ENCODE assay signal across 8 mouse cellular contexts in the genomic region with DNA sequence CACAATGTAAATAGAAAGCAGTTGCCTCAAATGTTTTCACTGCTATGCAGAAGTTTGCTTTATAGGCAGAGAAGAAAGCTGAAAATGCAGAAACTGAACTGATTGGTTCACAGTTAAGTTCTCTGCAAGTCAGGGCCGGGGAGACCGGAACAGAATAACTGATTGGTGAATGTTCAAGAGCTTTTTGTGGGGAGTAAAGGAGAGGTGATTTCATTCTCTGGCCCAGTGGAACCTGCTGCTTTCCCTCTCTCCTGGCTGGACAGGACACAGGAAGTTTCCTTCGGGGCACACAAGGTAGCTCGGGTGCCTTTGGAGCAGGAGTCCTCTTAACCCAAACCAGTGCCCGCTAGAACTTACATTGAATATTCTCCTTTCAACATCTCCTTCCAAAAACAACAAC. TPM values are rescaled to one million over a fixed set of nuclear protein-coding genes. Genes with fewer than 3 reads are reported as not detected.
DNase-seq lines count a peak whose midpoint lies in the region; ATAC-seq and TF ChIP-seq lines count a peak whose summit lies in the region.

No protein-coding gene starts in this region.

- 0 out of 2 replicates have a peak, but pooled peaks cover 3% of the 10 kb centered on the region for H3K27me3 ChIP-seq in ES-Bruce4 (ENCODE audit: control insufficient read depth, insufficient read depth, low read length, poor library complexity, severe bottlenecking)
- H3K27me3 ChIP-seq in heart, embryonic 16.5 days (ENCODE audit: control insufficient read depth, insufficient read depth, low read length), result no peaks in the 10 kb centered on the region
- no peaks in the 10 kb centered on the region for H3K27me3 ChIP-seq in splenic B cell, adult 2 months (ENCODE audit: control insufficient read depth, insufficient read depth, low read length, poor library complexity, severe bottlenecking)

- H3K4me1 ChIP-seq in ES-Bruce4 (ENCODE audit: control insufficient read depth, insufficient read depth, low read length), result no peaks in the 10 kb centered on the region
- peaks cover 3% of the 10 kb centered on the region; the same call in 1 of the 2 replicates for H3K4me1 ChIP-seq in heart, embryonic 16.5 days (ENCODE audit: control insufficient read depth, insufficient read depth, low read length)

- H3K27ac ChIP-seq in ES-Bruce4 (ENCODE audit: insufficient read depth, low read length), result no peak overlapping the region
- peak overlapping the region; percentile 90 for H3K27ac ChIP-seq in heart, embryonic 16.5 days (ENCODE audit: low read length)

- H3K4me3 ChIP-seq in ES-Bruce4 (ENCODE audit: low read depth, low read length), result no peak overlapping the region
- H3K4me3 ChIP-seq in heart, embryonic 16.5 days (ENCODE audit: low read length), result peak overlapping the region; percentile 85

- peak; percentile 48 for DNase-seq in 3T3-L1 (ENCODE audit: low read depth, low spot score)
- DNase-seq in kidney, postnatal 14 days, result peak; percentile 31
- peak; percentile 70 for DNase-seq in splenic B cell, adult 2 months (ENCODE audit: low read depth, low spot score)
- DNase-seq in layer of hippocampus, postnatal 10 days (ENCODE audit: low spot score in 2 of 2), result no peak

- H3K9me3 ChIP-seq in ES-Bruce4 (replicated peaks; ENCODE audit: control insufficient read depth, insufficient read depth, low read length, poor library complexity, severe bottlenecking), result no peaks in the 10 kb centered on the region
- no peaks in the 10 kb centered on the region for H3K9me3 ChIP-seq in heart, embryonic 16.5 days (replicated peaks; ENCODE audit: control insufficient read depth, low read length)

- TF ChIP-seq EP300 in ES-Bruce4 (IDR thresholded peaks at IDR 0.05; ENCODE audit: insufficient read depth, low read depth, low read length), result no peak

- H3K36me3 ChIP-seq in ES-Bruce4 (ENCODE audit: control insufficient read depth, insufficient read depth, low read length, poor library complexity, severe bottlenecking), result no peaks in the 10 kb centered on the region
- H3K36me3 ChIP-seq in heart, embryonic 16.5 days (ENCODE audit: control insufficient read depth, insufficient read depth), result no peaks in the 10 kb centered on the region
- no peaks in the 10 kb centered on the region for H3K36me3 ChIP-seq in splenic B cell, adult 2 months (ENCODE audit: control insufficient read depth, insufficient read depth, low read length, poor library complexity, severe bottlenecking)

- WGBS in heart, embryonic 16.5 days, result 46% methylated on average over 5 of the region's 5 CpGs

- TF ChIP-seq CTCF in ES-Bruce4 (IDR thresholded peaks at IDR 0.05; ENCODE audit: low read depth, low read length), result no peak

- peak overlapping the region; percentile 68 for H3K4me2 ChIP-seq in heart, embryonic 16.5 days (ENCODE audit: low read depth, low read length)

- peak overlapping the region; percentile 40; the same call in 1 of the 2 replicates for H3K9ac ChIP-seq in ES-Bruce4 (ENCODE audit: low read depth, poor library complexity, severe bottlenecking)
- H3K9ac ChIP-seq in heart, embryonic 16.5 days (ENCODE audit: low read length), result peak overlapping the region; percentile 85

- ATAC-seq in common myeloid progenitor, adult 5-6 weeks (replicated peaks; ENCODE audit: low read depth, poor library complexity, severe bottlenecking), result peak; percentile 76
- peak; percentile 29; the same call in 1 of the 2 replicates for ATAC-seq in heart, embryonic 16.5 days (replicated peaks; ENCODE audit: extremely low read depth, insufficient read depth, low FRiP score)
- peak; percentile 78 for ATAC-seq in megakaryocyte, adult 5-6 weeks (ENCODE audit: poor library complexity, severe bottlenecking)

- no peak for TF ChIP-seq POLR2A in ES-Bruce4 (IDR thresholded peaks at IDR 0.05; ENCODE audit: insufficient read depth, low read length)

RNA-seq across cellular contexts. Expression of a gene that starts 1.2 kb away (rescaled TPM):
- polyA plus RNA-seq in ES-Bruce4 (2011; ENCODE audit: insufficient read depth, insufficient read length, low read depth, missing spikeins), result 3.6 and 4.5 TPM in 2 replicates
- total RNA-seq in common myeloid progenitor, adult 5-6 weeks (2017), result 63.2 and 77.3 TPM in 2 replicates
- 19.9 and 21.9 TPM in 2 replicates for polyA plus RNA-seq in heart, embryonic 16.5 days (2015; fragmentation: Nextera tagmentation; extraction: Ambion mirVana)
- 50.0 and 64.0 TPM in 2 replicates for total RNA-seq in megakaryocyte, adult 5-6 weeks (2015)
- 86.5 and 104 TPM in 2 replicates for total RNA-seq in megakaryocyte, adult 5-6 weeks (2017)
- total RNA-seq in layer of hippocampus, postnatal 10 days (2021), result 1 to 10 TPM; 3.0 to 4.4 TPM

RNA-seq across cellular contexts. Expression of a gene that starts 37.2 kb away (rescaled TPM):
- polyA plus RNA-seq in ES-Bruce4 (2011; ENCODE audit: insufficient read depth, insufficient read length, low read depth, missing spikeins), result 4.3 and 4.8 TPM in 2 replicates
- total RNA-seq in common myeloid progenitor, adult 5-6 weeks (2017), result 45.1 and 45.4 TPM in 2 replicates
- polyA plus RNA-seq in heart, embryonic 16.5 days (2015; fragmentation: Nextera tagmentation; extraction: Ambion mirVana), result 15.0 and 18.5 TPM in 2 replicates
- total RNA-seq in megakaryocyte, adult 5-6 weeks (2015), result 56.6 and 63.6 TPM in 2 replicates
- 32.9 and 39.2 TPM in 2 replicates for total RNA-seq in megakaryocyte, adult 5-6 weeks (2017)
- 10 to 100 TPM; 20.9 to 21.3 TPM for total RNA-seq in layer of hippocampus, postnatal 10 days (2021)

Comparison
In these comparisons a context has a peak if more than half of its experiments do, and no peak if none do; other contexts are left out.
1. DNase-seq: peak in 3T3-L1 (single experiment), kidney, postnatal 14 days (single experiment) and splenic B cell, adult 2 months (single experiment); none in layer of hippocampus, postnatal 10 days (0 of 2).
2. RNA of a gene that starts 1.2 kb away (total RNA-seq): 50.0 to 104 TPM in megakaryocyte, adult 5-6 weeks and 63.2 to 77.3 TPM in common myeloid progenitor, adult 5-6 weeks; 3.0 to 4.4 TPM in layer of hippocampus, postnatal 10 days; every median in the first group is over 4 times any median in the second.
3. Peak in every context shown above with its lines, with median percentiles within 50 percentile points of each other: ATAC-seq.